ENCODE assay signal across 13 mouse cellular contexts in the genomic region with DNA sequence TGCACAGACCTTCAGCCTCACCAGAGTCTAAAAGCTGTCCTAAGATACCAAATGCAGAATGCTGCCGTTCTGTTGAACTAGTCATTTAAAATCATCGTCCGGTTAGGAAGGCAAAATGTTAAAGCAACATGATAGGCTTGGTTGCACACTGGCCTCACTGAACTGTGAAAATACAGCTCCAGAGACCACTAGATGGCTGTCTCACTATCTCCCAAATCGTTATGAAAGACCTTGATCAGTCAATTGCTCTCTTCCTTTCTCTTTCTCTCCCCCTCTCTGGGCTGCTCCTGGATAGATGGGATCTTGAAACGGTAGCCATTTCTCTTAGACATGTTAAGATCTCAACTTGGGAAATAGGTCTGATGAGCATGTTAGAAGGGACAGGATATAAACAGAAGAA.
A peak's percentile ranks its signal among the peaks of the same experiment; 100 is the strongest.
DNase-seq lines count a peak whose midpoint lies in the region; ATAC-seq and TF ChIP-seq lines count a peak whose summit lies in the region.
"Had no signal": no experiment of that assay in that cellular context is flagged by ENCODE, and none has a peak within 500 bp of the region (broad histone marks: within the 10 kb centered on the region; RNA-seq: fewer than 3 reads in every experiment).

No protein-coding gene starts in this region.

- H3K9ac ChIP-seq in intestine, postnatal 0 days (ENCODE audit: low read depth, low read length), result no peak overlapping the region
- no peak overlapping the region for H3K9ac ChIP-seq in intestine, embryonic 15.5 days
- H3K9ac ChIP-seq in midbrain, embryonic 12.5 days (replicated peaks), result no peak overlapping the region
- H3K9ac ChIP-seq in neural tube, embryonic 15.5 days (replicated peaks), result no peak overlapping the region
- H3K9ac ChIP-seq: limb, embryonic 12.5 days; neural tube, embryonic 13.5 days had no signal

- H3K4me2 ChIP-seq in intestine, postnatal 0 days (replicated peaks; ENCODE audit: low read depth), result no peak overlapping the region
- H3K4me2 ChIP-seq in intestine, embryonic 15.5 days (replicated peaks), result no peak overlapping the region
- no peak overlapping the region for H3K4me2 ChIP-seq in midbrain, embryonic 12.5 days (replicated peaks)
- H3K4me2 ChIP-seq in neural tube, embryonic 15.5 days, result no peak overlapping the region
- H3K4me2 ChIP-seq: limb, embryonic 12.5 days; neural tube, embryonic 13.5 days had no signal

- peak; percentile 45 for TF ChIP-seq CTCF in intestine, postnatal 0 days (IDR thresholded peaks at IDR 0.05; ENCODE audit: low read depth)

- H3K27ac ChIP-seq in intestine, postnatal 0 days (ENCODE audit: low read depth, low read length), result no peak overlapping the region
- H3K27ac ChIP-seq in intestine, embryonic 15.5 days, result no peak overlapping the region
- no peak overlapping the region for H3K27ac ChIP-seq in midbrain, embryonic 12.5 days (replicated peaks)
- H3K27ac ChIP-seq in neural tube, embryonic 15.5 days (replicated peaks), result no peak overlapping the region
- H3K27ac ChIP-seq: limb, embryonic 12.5 days; macrophage; neural tube, embryonic 13.5 days had no signal

- H3K4me3 ChIP-seq in intestine, postnatal 0 days (ENCODE audit: low read depth, low read length), result no peak overlapping the region
- H3K4me3 ChIP-seq in intestine, embryonic 15.5 days (replicated peaks), result no peak overlapping the region
- no peak overlapping the region for H3K4me3 ChIP-seq in midbrain, embryonic 12.5 days
- H3K4me3 ChIP-seq in neural tube, embryonic 15.5 days (replicated peaks), result no peak overlapping the region
- H3K4me3 ChIP-seq: limb, embryonic 12.5 days; neural tube, embryonic 13.5 days had no signal

- ATAC-seq in intestine, postnatal 0 days, result no peak
- no peak for ATAC-seq in intestine, embryonic 15.5 days
- ATAC-seq in midbrain, embryonic 12.5 days (ENCODE audit: low FRiP score, low read depth), result peak; percentile 27; the same call in 1 of the 2 replicates
- ATAC-seq in neural tube, embryonic 15.5 days (ENCODE audit: low FRiP score), result no peak

- no peaks in the 10 kb centered on the region for H3K36me3 ChIP-seq in intestine, postnatal 0 days (ENCODE audit: control insufficient read depth, insufficient read depth)
- no peaks in the 10 kb centered on the region for H3K36me3 ChIP-seq in intestine, embryonic 15.5 days
- no peaks in the 10 kb centered on the region for H3K36me3 ChIP-seq in midbrain, embryonic 12.5 days
- H3K36me3 ChIP-seq in neural tube, embryonic 15.5 days, result no peaks in the 10 kb centered on the region; the same call in 1 of the 2 replicates
- H3K36me3 ChIP-seq: limb, embryonic 12.5 days had no signal

- peak; percentile 34 for DNase-seq in cerebellum, postnatal 10 days
- no peak for DNase-seq in cerebellum, adult 18-20 months
- DNase-seq in brain, adult 2 months (ENCODE audit: low read depth, low spot score), result peak; percentile 55
- DNase-seq in cerebellum, postnatal 36 days, result no peak
- DNase-seq: cerebellum, adult 11 months; thymus, adult 2 months had no signal

- no peaks in the 10 kb centered on the region for H3K27me3 ChIP-seq in intestine, postnatal 0 days (replicated peaks; ENCODE audit: control insufficient read depth, insufficient read depth, low read length)
- H3K27me3 ChIP-seq in intestine, embryonic 15.5 days (replicated peaks), result no peaks in the 10 kb centered on the region
- H3K27me3 ChIP-seq in midbrain, embryonic 12.5 days, result no peaks in the 10 kb centered on the region
- H3K27me3 ChIP-seq in neural tube, embryonic 15.5 days (replicated peaks), result no peaks in the 10 kb centered on the region
- H3K27me3 ChIP-seq: limb, embryonic 12.5 days; neural tube, embryonic 13.5 days had no signal

- WGBS in intestine, postnatal 0 days, result 54% methylated on average over 5 of the region's 5 CpGs
- 51% methylated on average over 5 of the region's 5 CpGs for WGBS in intestine, embryonic 15.5 days
- 61% methylated on average over 5 of the region's 5 CpGs for WGBS in midbrain, embryonic 12.5 days
- 56% methylated on average over 5 of the region's 5 CpGs for WGBS in neural tube, embryonic 15.5 days

- no peaks in the 10 kb centered on the region for H3K9me3 ChIP-seq in intestine, postnatal 0 days (ENCODE audit: control insufficient read depth)
- H3K9me3 ChIP-seq in intestine, embryonic 15.5 days, result no peaks in the 10 kb centered on the region
- H3K9me3 ChIP-seq in midbrain, embryonic 12.5 days, result no peaks in the 10 kb centered on the region
- no peaks in the 10 kb centered on the region for H3K9me3 ChIP-seq in neural tube, embryonic 15.5 days (replicated peaks)
- H3K9me3 ChIP-seq: limb, embryonic 12.5 days; neural tube, embryonic 13.5 days had no signal

- no peaks in the 10 kb centered on the region for H3K4me1 ChIP-seq in intestine, postnatal 0 days (replicated peaks; ENCODE audit: control insufficient read depth, insufficient read depth, low read length)
- no peaks in the 10 kb centered on the region for H3K4me1 ChIP-seq in intestine, embryonic 15.5 days (replicated peaks)
- no peaks in the 10 kb centered on the region for H3K4me1 ChIP-seq in midbrain, embryonic 12.5 days
- no peaks in the 10 kb centered on the region for H3K4me1 ChIP-seq in neural tube, embryonic 15.5 days
- H3K4me1 ChIP-seq: limb, embryonic 12.5 days; neural tube, embryonic 13.5 days had no signal

Comparison
In these comparisons a context has a peak if more than half of its experiments do, and no peak if none do; other contexts are left out.
1. DNase-seq: peak in cerebellum, postnatal 10 days (2 of 2) and brain, adult 2 months (single experiment); none in cerebellum, adult 18-20 months (0 of 2) and cerebellum, postnatal 36 days (0 of 2).